Mouse (Mus musculus): ENCODE results near the gene Gabra6.

The Gabra6 gene

GRCm38 (mm10) chr11:42320882-42321281 lies at the start of gene Gabra6:
Gabra6 (minus strand) TSS chr11:42321072.
- no peak for DNase-seq

GRCm38 (mm10) chr11:42365544-42365943 lies 44.7 kb upstream of the Gabra6 start:
- DNase-seq = no peak

DNA sequence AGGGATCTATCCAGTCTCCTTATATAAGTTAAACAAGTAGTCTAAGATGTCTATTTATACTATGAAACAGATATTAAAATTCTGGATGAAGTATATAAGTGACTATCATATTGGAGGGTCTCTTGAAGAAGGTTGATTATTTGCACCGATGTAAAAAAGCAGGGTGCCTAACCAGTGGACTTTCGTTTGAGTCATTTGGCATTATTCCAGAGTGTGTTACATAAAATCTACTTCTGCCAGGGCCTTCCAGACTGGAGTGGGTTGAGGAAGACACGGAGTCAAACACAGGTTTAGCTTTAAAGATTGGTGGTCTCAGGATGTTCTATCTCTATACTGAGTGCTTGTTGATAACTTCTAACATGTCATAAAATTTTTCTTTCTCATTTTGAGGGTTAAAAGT lies 11.2 kb upstream of the Gabra6 start:
- no peak for DNase-seq

DNA sequence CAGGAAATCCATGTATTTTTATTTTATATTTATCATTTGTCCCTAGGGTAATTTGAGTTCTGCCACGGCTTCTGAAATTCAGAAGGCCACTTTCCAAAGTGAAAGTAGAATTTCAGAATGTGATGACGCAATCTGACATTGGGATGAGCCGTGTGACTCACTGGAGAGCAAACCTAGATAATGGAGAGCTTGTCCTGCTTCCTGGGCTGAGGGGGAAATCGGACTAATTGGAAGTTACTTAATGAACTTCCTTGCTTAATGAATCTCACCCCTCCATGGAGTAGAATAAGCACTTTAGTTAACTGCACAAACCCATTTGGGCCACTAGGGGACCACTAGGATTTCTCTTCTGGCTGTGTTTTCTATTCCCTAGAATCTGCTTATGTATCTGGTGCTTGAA lies 5.4 kb upstream of the Gabra6 start:
- DNase-seq = no peak

GRCm38 (mm10) chr11:42321560-42321959 lies 688 bp upstream of the Gabra6 start:
- DNase-seq = no peak

DNA sequence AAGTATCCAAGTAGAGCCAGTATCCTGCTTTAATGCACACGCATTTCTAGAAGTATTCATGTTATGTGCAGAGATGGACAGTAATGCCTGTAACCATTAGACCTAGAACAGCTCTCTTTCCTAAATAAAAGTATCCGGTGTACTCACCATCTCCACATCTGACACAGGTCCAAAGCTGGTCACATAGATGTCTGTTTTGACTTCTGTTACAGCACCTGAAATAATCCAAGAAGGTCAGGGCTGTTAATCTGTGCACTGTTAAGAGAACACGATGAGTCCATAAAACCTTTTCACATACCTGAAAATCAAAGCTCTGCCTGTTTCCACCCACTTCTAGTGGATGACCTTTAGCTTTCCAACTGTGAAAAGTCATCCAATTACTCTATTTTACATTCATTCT lies 1.4 kb downstream of the Gabra6 start:
- no peak for DNase-seq

DNA sequence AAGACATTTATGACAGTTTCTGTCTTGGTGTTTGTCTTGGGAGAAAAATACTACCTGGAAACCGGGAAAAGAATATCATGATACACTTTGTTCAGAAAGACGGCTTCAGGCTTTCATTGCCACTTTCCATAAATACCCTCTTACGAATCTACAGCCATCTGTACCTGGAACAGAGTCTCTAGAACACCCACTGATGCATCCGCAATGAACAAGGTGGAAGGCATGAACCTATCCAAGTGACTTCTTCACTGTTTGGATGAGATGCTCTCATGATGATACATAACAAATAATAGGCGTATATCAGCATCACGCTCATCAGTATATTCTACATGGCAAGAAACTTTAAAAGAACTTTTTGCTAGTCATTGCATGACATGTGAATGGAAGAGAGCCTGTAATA lies 1.8 kb downstream of the Gabra6 start:
- no peak for DNase-seq

DNA sequence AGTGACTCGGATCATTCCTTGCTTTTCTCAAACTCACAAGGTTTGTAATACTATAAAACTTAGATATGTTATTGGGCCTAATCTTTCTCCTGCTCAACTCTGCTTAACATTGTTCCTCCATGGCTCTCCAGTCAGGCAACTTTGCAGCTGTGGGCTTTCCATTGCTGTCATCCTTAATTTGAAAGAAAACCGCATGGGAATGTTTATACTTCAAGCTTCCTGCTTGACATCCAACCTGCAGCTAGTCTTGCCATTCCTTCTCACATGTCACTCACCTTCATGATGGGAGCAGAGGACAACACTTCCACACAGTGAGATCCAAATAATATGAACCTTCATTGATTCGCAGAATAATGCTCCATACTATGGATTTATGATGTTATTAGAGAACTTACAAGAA lies 2.9 kb downstream of the Gabra6 start:
- DNase-seq = no peak

GRCm38 (mm10) chr11:42314850-42315249 lies 6.0 kb downstream of the Gabra6 start:
- DNase-seq = no peak

- no peak for DNase-seq
These were observed 10.0 kb downstream of the Gabra6 start for GRCm38 (mm10) chr11:42310892-42311291.

- DNase-seq = no peak
These were observed 11.8 kb downstream of the Gabra6 start for GRCm38 (mm10) chr11:42309086-42309485.

DNA sequence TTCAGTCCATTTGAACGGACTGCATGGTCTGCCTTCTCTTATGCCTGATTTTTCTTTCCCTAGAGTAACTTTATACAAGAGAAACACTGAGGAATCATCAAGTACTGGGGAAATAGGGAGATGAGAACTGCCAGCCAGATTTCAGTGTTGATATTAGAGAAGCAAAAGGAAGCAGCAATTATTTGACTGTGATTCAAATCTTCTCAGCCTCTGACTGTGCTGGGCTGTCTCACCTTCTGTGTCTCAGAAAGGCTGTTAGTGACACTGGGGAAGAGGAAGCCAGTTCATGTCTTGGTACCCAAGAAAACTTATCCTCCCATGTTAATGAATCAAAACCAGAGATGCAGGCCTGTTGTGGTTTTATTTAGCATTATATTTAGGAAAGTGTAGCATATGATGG lies 14.8 kb downstream of the Gabra6 start:
- no peak for DNase-seq

GRCm38 (mm10) chr11:42258978-42259377 lies 61.9 kb downstream of the Gabra6 start:
- no peak for DNase-seq
